Mouse (Mus musculus): ENCODE results near the gene Gpr84. TPM values are rescaled to one million over a fixed set of nuclear protein-coding genes. Genes with fewer than 3 reads are reported as not detected.
A peak's percentile ranks its signal among the peaks of the same experiment; 100 is the strongest.

Gene Gpr84
- polyA plus RNA-seq, 1 experiment, result not detected

- TF ChIP-seq TAL1 (IDR thresholded peaks at IDR 0.05; ENCODE audit: low read length), result no peak
- TF ChIP-seq GATA1 (IDR thresholded peaks at IDR 0.05; ENCODE audit: low read length), result no peak
- peaks cover 65% of the 10 kb centered on the region for H3K4me1 ChIP-seq (ENCODE audit: control insufficient read depth)
- no peaks in the 10 kb centered on the region for H3K27me3 ChIP-seq (ENCODE audit: control insufficient read depth)
- H3K4me3 ChIP-seq (replicated peaks), result peak within 1 kb of the TSS; percentile 87
- peaks cover 27% of the 10 kb centered on the region for H3K36me3 ChIP-seq (ENCODE audit: control insufficient read depth)
- H3K9me3 ChIP-seq (ENCODE audit: control insufficient read depth, low read length), result no peaks in the 10 kb centered on the region
Observed at GRCm38 (mm10) chr15:103272419-103273279, 37.8 kb downstream of the Gpr84 start, which contains the start of gene Copz1. TSS of gene Copz1 (plus strand) at chr15:103272714.

- Histone ChIP-seq H3K9me3 (ENCODE audit: control insufficient read depth, low read length) (no peaks in the 10 kb centered on the region), H3K27me3 (ENCODE audit: control insufficient read depth) (no peaks in the 10 kb centered on the region), H3K4me1 (ENCODE audit: control insufficient read depth) (peaks cover 62% of the 10 kb centered on the region), H3K4me3 (replicated peaks) (no peak overlapping the region), H3K36me3 (ENCODE audit: control insufficient read depth) (no peaks in the 10 kb centered on the region; the same call in 1 of the 2 replicates)
- TF ChIP-seq TAL1 (IDR thresholded peaks at IDR 0.05; ENCODE audit: low read length) (no peak), GATA1 (IDR thresholded peaks at IDR 0.05; ENCODE audit: low read length) (no peak)
Observed at GRCm38 (mm10) chr15:103268903-103269302, 41.5 kb downstream of the Gpr84 start.

GRCm38 (mm10) chr15:103264794-103265193, 45.6 kb downstream of the Gpr84 start:
- TF ChIP-seq GATA1 (IDR thresholded peaks at IDR 0.05; ENCODE audit: low read length) (no peak), TAL1 (IDR thresholded peaks at IDR 0.05; ENCODE audit: low read length) (no peak)
- H3K36me3 ChIP-seq (ENCODE audit: control insufficient read depth), result no peaks in the 10 kb centered on the region; the same call in 1 of the 2 replicates
- no peaks in the 10 kb centered on the region for H3K27me3 ChIP-seq (ENCODE audit: control insufficient read depth)
- no peaks in the 10 kb centered on the region for H3K9me3 ChIP-seq (ENCODE audit: control insufficient read depth, low read length)
- no peak overlapping the region for H3K4me3 ChIP-seq (replicated peaks)
- H3K4me1 ChIP-seq (ENCODE audit: control insufficient read depth), result peaks cover 69% of the 10 kb centered on the region

GRCm38 (mm10) chr15:103259989-103260388, 50.4 kb downstream of the Gpr84 start:
- no peaks in the 10 kb centered on the region for H3K27me3 ChIP-seq (ENCODE audit: control insufficient read depth)
- TF ChIP-seq GATA1 (IDR thresholded peaks at IDR 0.05; ENCODE audit: low read length), result no peak
- no peaks in the 10 kb centered on the region for H3K9me3 ChIP-seq (ENCODE audit: control insufficient read depth, low read length)
- peaks cover 16% of the 10 kb centered on the region for H3K36me3 ChIP-seq (ENCODE audit: control insufficient read depth)
- H3K4me3 ChIP-seq (replicated peaks), result peak overlapping the region; percentile 5
- H3K4me1 ChIP-seq (ENCODE audit: control insufficient read depth), result peaks cover 84% of the 10 kb centered on the region

GRCm38 (mm10) chr15:103259162-103259561, 51.2 kb downstream of the Gpr84 start:
- Histone ChIP-seq H3K4me3 (replicated peaks) (peak overlapping the region; percentile 83), H3K9me3 (ENCODE audit: control insufficient read depth, low read length) (no peaks in the 10 kb centered on the region), H3K27me3 (ENCODE audit: control insufficient read depth) (no peaks in the 10 kb centered on the region), H3K36me3 (ENCODE audit: control insufficient read depth) (peaks cover 25% of the 10 kb centered on the region), H3K4me1 (ENCODE audit: control insufficient read depth) (peaks cover 75% of the 10 kb centered on the region)
- TF ChIP-seq GATA1 (IDR thresholded peaks at IDR 0.05; ENCODE audit: low read length) (no peak), TAL1 (IDR thresholded peaks at IDR 0.05; ENCODE audit: low read length) (no peak)

Other genes with a start within 250 kb of the Gpr84 start
- gene Smug1, start 143.5 kb downstream of the Gpr84 start, polyA plus RNA-seq (2012), result 0.07 and 0.19 TPM in 2 replicates
- gene Cbx5, start 70.8 kb downstream of the Gpr84 start, polyA plus RNA-seq (2012), result 0.74 and 0.95 TPM in 2 replicates
- 6.0 and 6.4 TPM in 2 replicates for gene Hnrnpa1, start 70.2 kb downstream of the Gpr84 start, polyA plus RNA-seq (2012)
- gene Nfe2, start 52.2 kb downstream of the Gpr84 start, polyA plus RNA-seq (2012), result 46.0 and 48.8 TPM in 2 replicates
- gene Copz1, start 37.9 kb downstream of the Gpr84 start, polyA plus RNA-seq (2012), result 8.2 and 9.1 TPM in 2 replicates
- 1.6 and 1.7 TPM in 2 replicates for gene Zfp385a, start 29.5 kb upstream of the Gpr84 start, polyA plus RNA-seq (2012)
- gene Itga5, start 56.2 kb upstream of the Gpr84 start, polyA plus RNA-seq (2012), result 0.11 and 0.13 TPM in 2 replicates
- gene Gtsf1, start 119.9 kb upstream of the Gpr84 start, polyA plus RNA-seq (2012), result not detected in 2 replicates
- not detected in 2 replicates for gene Gtsf2, start 137.9 kb upstream of the Gpr84 start, polyA plus RNA-seq (2012)
- gene Nckap1l, start 143.2 kb upstream of the Gpr84 start, polyA plus RNA-seq (2012), result 0.05 and 0.11 TPM in 2 replicates
- 0.02 TPM in 2 replicates for gene Pde1b, start 192.4 kb upstream of the Gpr84 start, polyA plus RNA-seq (2012)
- not detected in 2 replicates for gene Ppp1r1a, start 227.4 kb upstream of the Gpr84 start, polyA plus RNA-seq (2012)

All from erythroblast, embryonic 14.5 days (primary cell).